Mouse (Mus musculus): ENCODE measurements at regions not wholly inside any gene's neighbourhood (a gene's known extent, or its start where the extent isn't known, plus 50 kb on each side); places are given as distances from the start of the nearest gene placed in this dataset.

- no peak for TF ChIP-seq CTCF (IDR thresholded peaks at IDR 0.05; ENCODE audit: insufficient read depth, low read depth, low read length)
- TF ChIP-seq POLR2A (IDR thresholded peaks at IDR 0.05; ENCODE audit: insufficient read depth, low read depth, low read length), result no peak
These were observed 253.7 kb downstream of the Prex1 start for GRCm38 (mm10) chr2:166459955-166460354.
